Mouse (Mus musculus) cerebellum, adult 2 months (tissue): ENCODE data around the gene Vamp3. TPM values are rescaled to one million over a fixed set of nuclear protein-coding genes. Genes with fewer than 3 reads are reported as not detected.
"Not testable (repeated sequence)": the region's sequence is repeated elsewhere in the genome, so short reads cannot be mapped to it uniquely, and the experiment has no call there.

Source experiments
- DNase-seq, 2 experiments: peaks; one replicate each; pipeline ENCODE4 v3.0.0; 2021
- H3K27ac ChIP-seq: fragments of 200-500 bp; 2 replicates; pipeline ENCODE4 v1.5.1; 2012; ENCODE audit warnings: low read length, control low read depth, inconsistent platforms; ENCODE audit not compliant: insufficient read depth
- H3K27me3 ChIP-seq: fragments of 200-500 bp; 2 replicates; pipeline ENCODE4 v1.6.1; 2012; ENCODE audit warnings: inconsistent platforms, mild to moderate bottlenecking, low read length, moderate library complexity; ENCODE audit not compliant: control insufficient read depth, insufficient read depth
- H3K4me1 ChIP-seq: fragments of 200-500 bp; 2 replicates; pipeline ENCODE4 v1.6.1; 2011; ENCODE audit warnings: low read length; ENCODE audit not compliant: control insufficient read depth, insufficient read depth
- H3K4me3 ChIP-seq: fragments of 200-500 bp; replicated peaks from 2 replicates; pipeline ENCODE3; 2011; ENCODE audit warnings: mild to moderate bottlenecking, low read depth, low read length, control low read depth; ENCODE audit not compliant: insufficient read depth
- CTCF ChIP-seq: fragments of 200-500 bp; IDR thresholded peaks from 2 replicates; pipeline ENCODE4 v1.5.1; 2011; ENCODE audit warnings: low read depth, mild to moderate bottlenecking, control low read depth, low read length, moderate library complexity, borderline replicate concordance; ENCODE audit not compliant: insufficient read depth
- POLR2A ChIP-seq: fragments of 200-500 bp; IDR thresholded peaks from 2 replicates; pipeline ENCODE4 v1.6.1; 2011; ENCODE audit warnings: low read length, control low read depth, borderline replicate concordance; ENCODE audit not compliant: insufficient read depth
- whole genome bisulfite sequencing: fragments of 180-500 bp; shearing (Covaris S2); methylation state at CpG from one replicate; pipeline ENCODE4 v1.1.7; 2018; 5-methylcytosine and 5-hydroxymethylcytosine counted together
- polyA plus RNA-seq: library from polyadenylated mRNA; depleted of rRNA; stranded (reverse); fragments of >200 nt; gene quantifications from 2 replicates; pipeline ENCODE4 v1.2.3, GENCODE M21; 2012

Vamp3 gene
- polyA plus RNA-seq, 1 experiment: 67.9 TPM

DNA sequence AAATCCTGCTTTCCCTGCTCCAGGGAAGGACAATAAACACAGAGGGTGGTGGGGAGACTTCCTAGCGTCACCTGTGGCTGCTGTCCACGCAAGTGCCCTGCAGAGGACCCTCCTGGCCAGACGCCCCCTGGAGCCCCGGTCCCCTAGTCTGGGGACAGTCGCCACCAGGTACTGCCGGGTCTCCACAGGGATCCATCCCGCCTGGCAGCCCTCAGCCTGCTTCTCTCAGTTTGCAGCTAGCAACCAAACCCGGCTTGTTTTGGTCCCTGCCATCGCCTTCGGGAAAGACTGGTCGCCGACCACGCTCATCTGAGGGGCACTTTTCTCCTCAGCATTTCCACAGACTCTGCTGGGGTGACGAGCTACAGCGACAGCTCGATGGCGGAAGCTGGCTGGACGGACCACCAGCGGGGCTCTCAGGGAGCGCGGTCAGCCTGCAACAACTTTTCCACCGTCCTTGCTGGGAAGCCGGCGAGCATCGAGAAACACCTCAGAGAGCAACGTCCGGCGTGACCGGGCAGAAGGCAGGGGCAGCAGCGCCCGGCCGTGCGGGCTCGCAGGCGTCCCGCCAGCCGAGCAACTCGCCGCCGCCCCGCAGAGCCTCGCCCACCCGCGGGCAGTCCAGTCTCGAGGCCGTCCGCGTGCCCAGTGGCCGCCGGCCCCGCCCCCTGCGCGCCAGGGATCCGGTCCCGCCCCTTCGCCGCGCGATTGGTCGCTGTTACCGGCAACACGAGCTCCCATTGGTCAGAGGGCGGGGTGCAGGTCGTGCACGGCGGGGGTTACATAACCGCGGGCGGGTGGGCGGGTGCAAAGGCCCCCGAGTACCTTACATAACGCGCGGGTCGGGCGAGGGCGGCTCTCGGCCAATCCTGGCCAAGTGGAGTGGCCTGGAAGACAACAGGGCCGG is 13.5 kb downstream of the Vamp3 start, which contains the start of gene Per3:
TSS of gene Per3 (minus strand) at position 629 of the 907 bp plus-strand sequence.
- Histone ChIP-seq H3K27me3 (no peaks in the 10 kb centered on the region), H3K4me3 (peak within 1 kb of the TSS; percentile 96), H3K4me1 (peaks cover 10% of the 10 kb centered on the region), H3K27ac (peak within 1 kb of the TSS; percentile 96)
- WGBS: under 1% methylated on average over 79 of the region's 79 CpGs
- TF ChIP-seq POLR2A: peak; percentile 87
- no peak for TF ChIP-seq CTCF
- DNase-seq: peak; percentile 99

DNA sequence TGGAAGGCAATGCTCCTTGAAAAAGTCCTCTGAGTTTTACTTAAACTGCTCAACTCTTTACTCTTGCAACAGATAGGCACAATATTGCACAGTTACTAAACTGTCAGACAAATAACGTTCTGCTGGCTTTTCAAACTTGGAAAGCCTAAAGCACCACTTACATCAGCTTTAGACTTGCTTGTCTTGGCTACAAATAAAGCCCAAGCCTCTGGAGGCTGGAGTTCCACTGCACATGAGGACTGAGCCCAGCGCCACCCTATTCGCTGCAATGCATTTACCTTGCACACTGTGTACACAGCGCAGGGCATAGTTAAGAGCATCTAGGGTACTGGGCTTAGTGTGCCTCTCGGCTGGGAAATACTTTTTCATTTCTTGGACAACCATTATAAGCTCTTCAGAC is 14.5 kb downstream of the Vamp3 start:
- WGBS: 6% methylated on average over 5 of the region's 5 CpGs
- Histone ChIP-seq H3K27me3 (no peaks in the 10 kb centered on the region), H3K4me3 (peak overlapping the region; percentile 96), H3K27ac (no peak overlapping the region; the same call in 1 of the 2 replicates), H3K4me1 (peaks cover 10% of the 10 kb centered on the region)
- TF ChIP-seq CTCF: no peak
- TF ChIP-seq POLR2A: 0 out of 2 replicates have a peak, but pooled peaks have one; percentile 11
- peak; percentile 41 to 49 for DNase-seq

DNA sequence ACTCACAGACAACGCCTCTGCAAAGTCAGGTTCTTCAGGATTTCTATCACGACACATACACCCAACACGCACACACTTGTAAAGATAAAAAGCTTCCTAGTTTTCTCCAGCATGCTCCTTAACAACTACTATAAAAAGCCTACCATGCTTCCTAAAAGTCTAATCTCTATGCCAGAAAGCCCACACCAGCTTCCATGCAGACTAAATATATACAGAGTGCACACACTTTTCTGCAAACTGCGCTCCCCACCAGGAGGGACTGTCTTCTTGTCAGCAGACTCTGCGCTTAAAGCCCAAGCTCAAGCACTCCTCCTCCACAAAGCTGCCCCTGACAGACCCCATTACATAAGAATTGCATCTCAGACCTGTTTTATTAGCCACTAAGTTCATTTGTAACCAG is 16.3 kb downstream of the Vamp3 start:
- Histone ChIP-seq H3K27me3 (no peaks in the 10 kb centered on the region), H3K4me1 (peaks cover 10% of the 10 kb centered on the region), H3K27ac (no peak overlapping the region), H3K4me3 (no peak overlapping the region)
- WGBS: 94% methylated on average over 5 of the region's 5 CpGs
- TF ChIP-seq POLR2A: no peak
- no peak for DNase-seq

DNA sequence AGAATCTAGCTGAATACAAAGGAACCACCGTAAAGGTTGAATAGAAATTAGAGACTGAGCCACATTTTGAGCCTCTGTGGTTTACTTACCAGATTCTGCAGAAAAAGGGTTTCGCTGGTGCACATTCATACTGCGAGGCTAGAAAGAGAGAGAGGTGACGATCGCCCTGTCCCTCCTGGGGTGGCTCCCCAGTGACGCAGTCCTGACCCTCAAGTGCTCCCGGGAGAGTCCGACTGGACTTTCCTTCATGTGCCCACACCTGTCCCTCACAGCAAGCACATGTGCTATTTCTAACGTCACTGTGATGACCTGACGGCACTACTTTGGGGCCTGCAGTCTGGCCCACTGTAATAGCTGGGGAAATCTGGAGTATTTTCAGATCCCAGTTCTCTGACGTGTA is 20.0 kb downstream of the Vamp3 start:
- Histone ChIP-seq H3K27me3 (no peaks in the 10 kb centered on the region), H3K4me3 (no peak overlapping the region), H3K27ac (no peak overlapping the region), H3K4me1 (peaks cover 3% of the 10 kb centered on the region)
- WGBS: 91% methylated on average over 11 of the region's 11 CpGs
- no peak for TF ChIP-seq POLR2A
- no peak for TF ChIP-seq CTCF
- no peak for DNase-seq

DNA sequence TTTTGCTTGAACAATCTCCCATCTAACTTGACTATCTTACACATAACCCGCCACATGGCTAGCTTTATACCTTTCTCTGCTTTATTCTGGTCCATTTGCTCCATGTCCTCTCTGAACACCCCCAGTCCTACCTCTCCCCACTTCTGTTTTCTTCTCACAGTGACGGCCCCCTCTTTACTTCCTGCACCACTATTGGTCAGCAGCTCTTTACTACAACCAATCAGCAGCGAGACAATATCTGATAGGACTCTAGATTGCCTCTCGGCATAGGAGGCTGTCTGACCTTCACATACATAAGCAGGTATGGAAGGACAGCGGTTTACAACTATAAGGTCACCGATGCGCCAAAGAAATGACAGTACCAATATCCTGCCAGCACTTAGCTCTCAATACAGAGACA is 21.2 kb downstream of the Vamp3 start:
- TF ChIP-seq POLR2A (no peak), CTCF (no peak)
- H3K4me1 ChIP-seq: no peaks in the 10 kb centered on the region; the same call in 1 of the 2 replicates
- 91% methylated on average over 7 of the region's 7 CpGs for WGBS
- no peak overlapping the region for H3K27ac ChIP-seq
- no peaks in the 10 kb centered on the region for H3K27me3 ChIP-seq
- DNase-seq: no peak
- H3K4me3 ChIP-seq: no peak overlapping the region

DNA sequence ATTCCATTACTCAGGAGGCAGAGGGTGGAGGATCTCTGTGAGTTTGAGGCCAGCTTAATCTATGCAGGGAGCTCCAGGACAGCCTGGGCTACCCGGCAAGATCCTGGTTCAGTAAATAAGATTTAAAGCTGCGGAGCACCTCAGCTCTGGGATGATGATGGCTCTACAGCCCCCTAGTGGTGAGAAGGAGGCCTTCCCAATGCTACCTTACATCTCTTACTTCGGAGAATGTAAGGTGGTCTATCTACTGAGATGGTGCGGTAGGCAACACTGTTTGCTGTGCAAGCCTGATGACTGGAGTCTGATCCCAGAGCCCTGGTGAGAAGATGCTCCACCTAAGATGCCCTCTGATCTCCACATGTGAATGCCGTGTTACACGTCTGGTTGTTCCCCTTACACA is 30.8 kb downstream of the Vamp3 start:
- no peaks in the 10 kb centered on the region for H3K4me1 ChIP-seq
- H3K27me3 ChIP-seq: no peaks in the 10 kb centered on the region
- peak; percentile 24 to 44 for DNase-seq
- no peak overlapping the region for H3K4me3 ChIP-seq
- TF ChIP-seq CTCF: peak; percentile 80
- TF ChIP-seq POLR2A: no peak
- H3K27ac ChIP-seq: no peak overlapping the region
- WGBS: 51% methylated on average over 6 of the region's 6 CpGs

DNA sequence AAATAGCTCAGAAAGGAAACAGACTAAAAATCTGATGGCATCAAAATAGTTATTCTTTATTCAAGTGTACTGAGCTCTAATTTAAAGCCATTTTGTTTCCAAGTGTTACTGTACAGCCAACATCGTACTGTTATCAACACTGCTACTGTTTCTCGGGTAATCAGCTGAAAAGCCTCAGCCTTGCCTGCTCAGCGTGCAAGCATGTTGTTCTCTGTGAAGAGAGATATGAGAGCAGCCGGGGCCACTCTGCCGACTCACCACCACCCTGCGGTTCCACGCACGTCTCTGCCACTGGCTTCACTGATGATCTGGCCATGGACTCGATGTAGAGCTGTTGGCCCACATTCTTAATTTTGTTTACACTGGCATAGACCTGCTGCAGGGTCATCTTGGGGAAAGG is 33.6 kb downstream of the Vamp3 start:
- H3K27me3 ChIP-seq: no peaks in the 10 kb centered on the region
- WGBS: 79% methylated on average over 9 of the region's 9 CpGs
- H3K4me3 ChIP-seq: no peak overlapping the region
- H3K4me1 ChIP-seq: no peaks in the 10 kb centered on the region
- TF ChIP-seq CTCF (no peak), POLR2A (no peak)
- no peak for DNase-seq
- H3K27ac ChIP-seq: no peak overlapping the region

DNA sequence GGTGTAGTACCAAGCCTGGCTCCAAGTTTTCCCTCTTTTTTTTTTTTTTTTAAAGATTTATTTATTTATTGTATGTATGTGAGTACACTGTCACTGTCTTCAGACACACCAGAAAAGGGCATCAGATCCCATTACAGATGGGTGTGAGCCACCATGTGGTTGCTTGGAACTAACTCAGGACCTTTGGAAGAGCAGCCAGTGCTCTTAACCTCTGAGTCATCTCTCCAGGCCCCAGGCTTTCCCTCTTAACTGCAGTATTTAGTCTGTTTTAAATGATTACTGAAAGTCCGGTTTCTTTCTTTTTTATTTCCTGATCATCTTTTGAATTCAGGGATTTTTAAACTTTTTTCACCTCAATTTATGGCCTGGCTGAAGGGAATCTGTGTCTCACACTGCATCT is 40.4 kb downstream of the Vamp3 start:
- H3K4me1 ChIP-seq, H3K4me3 ChIP-seq, H3K27me3 ChIP-seq, DNase-seq, H3K27ac ChIP-seq: not testable (repeated sequence)
- WGBS: 92% methylated on average over 1 of the region's 1 CpGs
